Mouse (Mus musculus): Measurements from ENCODE around the gene Cngb1. TPM values are rescaled to one million over a fixed set of nuclear protein-coding genes. Genes with fewer than 3 reads are reported as not detected.

Cngb1 gene
- total RNA-seq (2023) = not detected

GRCm38 (mm10) chr8:95306431-95306830 lies at the start of gene Cngb1:
Gene Cngb1, minus strand, starts transcription at chr8:95306585.

GRCm38 (mm10) chr8:95352151-95352870 lies 45.9 kb upstream of the Cngb1 start, which contains the start of gene Mmp15:
Gene Mmp15, plus strand, starts transcription at chr8:95352268.

GRCm38 (mm10) chr8:95331720-95332436 lies 25.5 kb upstream of the Cngb1 start, which contains the start of the genes Zfp319 and Usb1:
Gene Zfp319, minus strand, starts transcription at chr8:95331950.
Gene Usb1, plus strand, starts transcription at chr8:95332284.

GRCm38 (mm10) chr8:95310342-95310970 lies 4.1 kb upstream of the Cngb1 start, which contains the start of gene Tepp:
Gene Tepp, plus strand, starts transcription at chr8:95310566.

GRCm38 (mm10) chr8:95202649-95203275 lies 103.6 kb downstream of the Cngb1 start, which contains the start of gene Kifc3:
Gene Kifc3, minus strand, starts transcription at chr8:95202812.

Other genes with a start within 250 kb of the Cngb1 start
- gene Katnb1, start 225.4 kb downstream of the Cngb1 start, total RNA-seq (2023) = 10 to 100 TPM; 18.9 to 20.9 TPM
- gene Kifc3, start 103.8 kb downstream of the Cngb1 start, total RNA-seq (2023) = 1 to 10 TPM; 6.9 to 7.7 TPM
- not detected for gene Tepp, start 4.0 kb upstream of the Cngb1 start, total RNA-seq (2023)
- 10 to 100 TPM; 19.9 to 20.9 TPM for gene Zfp319, start 25.4 kb upstream of the Cngb1 start, total RNA-seq (2023)
- 10 to 100 TPM; 33.1 to 42.0 TPM for gene Usb1, start 25.7 kb upstream of the Cngb1 start, total RNA-seq (2023)
- 1 to 10 TPM; 2.7 to 2.8 TPM for gene Mmp15, start 45.7 kb upstream of the Cngb1 start, total RNA-seq (2023)
- 10 to 100 TPM; 42.0 to 44.2 TPM for gene Cfap20, start 128.3 kb upstream of the Cngb1 start, total RNA-seq (2023)
- gene Csnk2a2, start 183.5 kb upstream of the Cngb1 start, total RNA-seq (2023) = 10 to 100 TPM; 78.7 to 84.2 TPM
- gene Ccdc113, start 227.5 kb upstream of the Cngb1 start, total RNA-seq (2023) = not detected